Mouse (Mus musculus) stomach, postnatal 0 days (tissue): ENCODE results near the gene Utp4.

Experiments used
- CTCF ChIP-seq: IDR thresholded peaks from 2 replicates; pipeline ENCODE4 v1.5.1; 2016; ENCODE audit warnings: antibody characterized with exemption, low read depth, mild to moderate bottlenecking, moderate library complexity
- EP300 ChIP-seq: optimal IDR thresholded peaks from 2 replicates; pipeline ENCODE3; 2016; ENCODE audit warnings: antibody characterized with exemption

DNA sequence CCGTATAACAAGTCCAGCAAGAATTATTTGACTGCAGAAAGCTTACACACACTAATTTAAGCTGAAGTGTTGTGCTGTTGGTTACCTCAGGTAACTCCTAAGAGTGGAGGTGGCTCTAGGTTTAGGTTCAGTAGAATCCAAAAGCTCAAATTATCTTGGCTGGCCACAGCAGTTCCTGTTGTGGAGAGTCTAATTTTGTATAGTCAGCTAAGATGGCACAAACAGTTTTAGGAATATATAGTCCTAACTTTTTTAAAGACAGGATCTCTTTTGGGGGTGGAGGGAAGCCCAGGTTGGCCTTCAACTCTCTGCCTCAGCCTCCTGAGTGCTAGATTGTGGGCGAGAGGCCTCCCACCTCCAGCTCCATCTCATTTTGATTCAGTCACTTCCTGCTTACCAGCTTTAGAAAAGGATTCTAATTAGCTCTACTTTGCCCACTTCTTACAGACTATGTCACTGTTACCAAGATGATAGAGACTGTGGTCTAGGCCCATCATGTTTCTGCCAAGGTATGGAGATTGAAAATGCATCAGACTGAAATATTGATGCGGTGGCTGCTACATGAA is 55.3 kb downstream of the Utp4 start:
- TF ChIP-seq CTCF (no peak), EP300 (no peak)
